Mouse (Mus musculus): ENCODE measurements at regions not wholly inside any gene's neighbourhood (a gene's known extent, or its start where the extent isn't known, plus 50 kb on each side); places are given as distances from the start of the nearest gene placed in this dataset.

DNA sequence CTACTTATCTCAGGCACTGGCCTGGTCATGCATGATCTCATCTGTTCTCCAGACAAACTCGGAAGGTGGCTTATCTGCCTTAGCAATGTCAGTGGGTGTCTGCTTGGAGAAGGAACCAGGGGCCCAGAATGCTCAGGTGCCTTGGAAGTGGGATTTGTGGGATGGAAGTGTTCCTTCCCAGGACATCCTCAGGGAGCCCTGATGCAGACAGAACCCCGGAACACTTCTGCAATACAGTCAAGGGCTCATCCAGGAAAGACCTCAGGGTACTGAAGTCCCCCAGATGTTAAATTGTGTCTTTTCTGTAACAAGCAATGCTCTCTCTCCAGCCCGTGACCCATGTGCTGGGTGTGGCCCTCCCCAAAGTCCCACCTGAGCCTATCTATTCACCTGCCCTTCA is 433.9 kb downstream of the Tbc1d22a start:
- Histone ChIP-seq H3K4me3 (no peak overlapping the region), H3K27ac (no peak overlapping the region)
- intact Hi-C loops (cut with DNase I) = no loop called here
- TF ChIP-seq CTCF (IDR thresholded peaks at IDR 0.05) = no peak
- no peak for DNase-seq

DNA sequence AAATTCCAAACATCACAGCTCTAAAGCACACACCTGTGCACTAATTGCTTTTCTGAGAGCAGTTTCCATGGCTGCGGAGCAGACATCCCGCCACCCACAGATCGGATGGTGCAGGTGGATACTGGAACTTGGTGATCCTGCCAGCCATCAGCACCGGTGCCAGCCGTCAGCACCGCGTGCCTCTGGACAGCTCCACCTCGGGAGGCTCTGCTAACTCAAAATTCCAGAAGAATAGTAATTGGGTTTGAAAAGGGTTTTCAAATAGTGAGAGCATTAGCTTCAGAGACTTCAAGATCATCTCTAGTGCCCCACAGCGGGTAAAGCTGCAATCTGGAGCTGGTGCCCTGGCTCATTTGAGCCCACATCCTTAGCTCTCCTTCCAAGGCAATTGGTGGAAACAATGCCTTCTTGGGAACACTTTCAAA is 458.8 kb downstream of the Tbc1d22a start:
- DNase-seq = no peak
- no peak overlapping the region for H3K4me3 ChIP-seq
- intact Hi-C loops (cut with DNase I) = no loop called here
- H3K27ac ChIP-seq = no peak overlapping the region
- TF ChIP-seq CTCF (IDR thresholded peaks at IDR 0.05) = no peak

DNA sequence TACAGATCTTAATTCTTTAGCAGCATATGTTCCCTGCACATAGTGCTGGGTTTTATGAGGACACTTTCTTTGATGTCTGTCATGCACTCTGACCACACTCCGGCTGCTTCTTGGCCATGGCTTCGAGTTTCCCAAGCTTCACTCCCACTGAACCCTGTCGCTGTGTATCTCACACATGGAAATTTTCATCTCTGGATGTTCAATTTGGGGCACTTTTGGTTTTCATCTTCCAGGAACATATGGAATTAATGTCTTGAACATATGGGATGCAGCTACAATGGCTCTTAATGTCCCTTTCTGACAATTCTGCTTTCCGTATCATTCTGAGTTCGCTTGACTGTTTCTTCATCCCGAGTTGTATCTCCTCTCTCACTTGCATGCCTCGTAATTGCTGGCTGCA is 462.8 kb downstream of the Tbc1d22a start:
- no peak for DNase-seq
- H3K27ac ChIP-seq = no peak overlapping the region
- intact Hi-C loops (cut with DNase I) = no loop called here
- no peak overlapping the region for H3K4me3 ChIP-seq
- TF ChIP-seq CTCF (IDR thresholded peaks at IDR 0.05) = no peak

DNA sequence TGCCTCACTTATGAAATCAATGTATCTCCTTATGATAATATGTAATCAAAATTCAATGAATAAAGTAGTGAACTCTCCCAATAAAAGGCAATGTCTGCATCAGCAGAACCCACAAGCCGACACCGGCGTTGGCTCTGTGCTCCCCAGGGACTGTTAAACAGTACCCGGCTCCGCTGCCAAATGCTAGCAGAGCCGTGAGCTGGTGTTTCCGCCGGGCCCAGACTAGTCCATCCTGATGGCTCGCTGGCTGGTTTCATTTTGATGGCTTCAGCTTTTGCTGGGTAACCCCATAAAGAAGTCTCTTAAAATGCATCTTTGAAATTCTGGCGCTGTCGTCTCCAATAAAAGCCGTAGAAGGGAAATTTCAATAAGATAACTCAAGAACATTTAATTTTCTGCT is 468.8 kb downstream of the Tbc1d22a start:
- intact Hi-C loops (cut with DNase I) = no loop called here
- Histone ChIP-seq H3K4me3 (no peak overlapping the region), H3K27ac (no peak overlapping the region)
- DNase-seq = no peak
- no peak for TF ChIP-seq CTCF (IDR thresholded peaks at IDR 0.05)

DNA sequence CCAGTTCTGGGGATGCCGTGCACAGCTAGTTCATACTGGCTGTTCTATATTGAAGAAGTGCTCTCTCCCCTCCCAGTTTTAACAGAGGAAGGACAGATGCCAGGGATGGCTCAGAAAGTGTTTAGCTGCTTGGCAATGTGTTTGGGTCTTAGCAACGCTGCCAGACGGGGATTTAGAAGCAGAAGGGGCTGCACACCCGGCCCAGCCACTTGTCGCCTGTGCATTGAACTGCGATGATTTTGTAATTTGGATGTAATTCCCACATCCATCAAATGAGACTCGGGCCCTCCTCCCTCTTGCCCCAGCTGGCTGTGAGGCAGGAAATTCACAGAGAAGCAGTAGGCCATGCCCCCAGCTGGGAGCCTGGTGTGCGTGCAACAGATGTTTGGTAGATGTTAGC is 475.4 kb downstream of the Tbc1d22a start:
- no peak overlapping the region for H3K27ac ChIP-seq
- TF ChIP-seq CTCF (IDR thresholded peaks at IDR 0.05) = no peak
- no peak for DNase-seq
- H3K4me3 ChIP-seq = no peak overlapping the region
- intact Hi-C loops (cut with DNase I) = no loop called here

DNA sequence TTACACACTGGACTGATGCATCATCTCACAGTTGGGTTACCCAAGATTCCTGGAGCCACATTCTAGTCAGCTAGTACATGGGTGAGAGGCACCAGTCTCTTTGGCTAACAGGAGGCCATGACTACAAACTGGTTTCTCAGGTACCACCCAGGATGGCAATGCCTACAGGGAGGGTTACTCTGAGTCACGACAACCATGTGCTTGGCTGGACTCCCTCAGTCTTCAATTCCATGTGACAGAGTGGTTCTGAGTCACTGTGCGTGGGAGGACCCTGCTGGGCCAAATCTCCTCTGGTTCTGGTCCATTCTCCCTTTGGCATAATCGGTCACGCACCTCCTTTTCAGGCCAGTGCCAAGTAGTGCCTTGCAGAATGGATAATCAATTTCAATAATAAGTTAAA is 482.5 kb downstream of the Tbc1d22a start:
- no peak for TF ChIP-seq CTCF (IDR thresholded peaks at IDR 0.05)
- intact Hi-C loops (cut with DNase I) = no loop called here
- Histone ChIP-seq H3K4me3 (no peak overlapping the region), H3K27ac (no peak overlapping the region)
- no peak for DNase-seq

DNA sequence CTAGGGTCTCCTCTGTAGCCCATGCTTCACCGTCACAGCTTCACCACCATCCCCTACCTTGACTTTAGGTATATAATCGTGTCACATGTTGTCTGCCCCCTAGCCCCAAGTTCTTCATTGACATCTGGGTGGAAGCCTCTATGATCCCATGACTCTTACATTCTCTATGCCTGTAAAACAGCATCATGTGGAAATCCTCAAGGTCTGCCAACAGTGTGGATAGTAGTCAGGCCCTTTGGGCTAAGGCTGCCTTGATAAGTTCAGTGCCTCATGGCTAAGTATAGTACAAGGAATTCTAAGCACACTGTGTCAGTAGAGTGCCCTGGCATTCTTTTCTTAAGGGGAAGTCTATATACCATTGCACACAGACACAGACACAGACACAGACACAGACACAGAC is 496.2 kb downstream of the Tbc1d22a start:
- TF ChIP-seq CTCF (IDR thresholded peaks at IDR 0.05) = no peak
- no peak overlapping the region for H3K27ac ChIP-seq
- DNase-seq = no peak
- intact Hi-C loops (cut with DNase I) = no loop called here
- H3K4me3 ChIP-seq = no peak overlapping the region

DNA sequence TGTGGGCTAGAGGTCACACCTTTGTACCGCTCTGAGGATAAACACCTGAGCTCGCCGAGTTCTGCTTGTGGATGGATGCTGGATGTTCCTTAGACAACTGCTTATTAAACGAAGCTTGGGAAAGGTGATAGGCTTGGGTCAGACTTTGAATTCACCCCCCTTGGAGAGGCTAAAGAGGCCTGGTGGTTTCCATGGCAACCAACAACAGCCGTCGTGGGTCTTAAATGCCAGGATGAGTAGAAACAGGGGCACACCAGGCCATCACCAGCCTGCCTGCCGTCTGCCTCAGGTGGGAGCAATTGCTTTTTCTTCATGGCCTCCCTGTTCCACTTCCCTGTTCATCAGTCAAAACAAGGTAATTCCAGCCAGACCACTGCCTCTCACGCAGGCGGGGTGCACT is 504.1 kb downstream of the Tbc1d22a start:
- DNase-seq = no peak
- intact Hi-C loops (cut with DNase I) = no loop called here
- no peak overlapping the region for H3K27ac ChIP-seq
- H3K4me3 ChIP-seq = no peak overlapping the region
- no peak for TF ChIP-seq CTCF (IDR thresholded peaks at IDR 0.05)

DNA sequence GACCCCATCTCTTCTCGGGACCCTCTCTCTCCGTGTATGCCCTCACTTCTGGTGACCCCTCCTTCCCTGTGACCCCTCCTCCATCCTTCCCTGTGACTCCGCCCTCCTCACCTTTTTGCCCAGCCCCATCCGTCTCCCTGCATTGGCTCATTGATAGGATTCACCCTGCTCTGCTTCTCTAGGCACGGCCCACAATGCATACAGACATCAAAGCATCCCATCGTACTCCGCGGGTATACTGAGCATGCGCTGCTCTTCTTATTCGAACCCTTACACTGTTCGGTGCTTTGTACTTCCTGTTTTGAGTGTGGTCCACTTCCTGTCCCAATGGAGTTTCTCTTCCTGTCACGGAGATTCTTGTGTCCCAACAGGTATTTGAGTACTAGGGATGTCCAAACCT is 504.8 kb downstream of the Tbc1d22a start:
- TF ChIP-seq CTCF (IDR thresholded peaks at IDR 0.05) = no peak
- Histone ChIP-seq H3K4me3 (no peak overlapping the region), H3K27ac (no peak overlapping the region)
- no peak for DNase-seq
- intact Hi-C loops (cut with DNase I) = no loop called here

DNA sequence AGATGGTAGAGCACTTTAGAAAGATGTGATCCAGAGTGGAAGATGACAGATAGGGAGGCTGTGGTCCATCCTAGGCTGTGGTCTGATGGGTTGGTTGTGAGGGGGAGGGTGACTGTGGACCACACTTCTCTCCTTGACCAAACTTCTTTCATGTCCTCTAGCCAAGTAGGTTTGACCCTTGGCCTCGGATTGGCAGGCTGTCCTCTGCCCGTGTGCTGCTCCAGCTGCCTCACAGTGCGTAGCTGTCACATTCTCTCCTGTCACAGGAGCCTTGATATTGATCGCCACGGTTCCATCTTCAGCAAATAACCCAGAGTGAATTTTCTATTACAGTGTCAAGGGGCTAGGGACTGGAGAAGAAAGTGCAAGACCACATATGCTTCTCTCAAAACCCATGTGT is 506.9 kb downstream of the Tbc1d22a start:
- Histone ChIP-seq H3K27ac (no peak overlapping the region), H3K4me3 (no peak overlapping the region)
- intact Hi-C loops (cut with DNase I) = no loop called here
- no peak for DNase-seq
- TF ChIP-seq CTCF (IDR thresholded peaks at IDR 0.05) = no peak

DNA sequence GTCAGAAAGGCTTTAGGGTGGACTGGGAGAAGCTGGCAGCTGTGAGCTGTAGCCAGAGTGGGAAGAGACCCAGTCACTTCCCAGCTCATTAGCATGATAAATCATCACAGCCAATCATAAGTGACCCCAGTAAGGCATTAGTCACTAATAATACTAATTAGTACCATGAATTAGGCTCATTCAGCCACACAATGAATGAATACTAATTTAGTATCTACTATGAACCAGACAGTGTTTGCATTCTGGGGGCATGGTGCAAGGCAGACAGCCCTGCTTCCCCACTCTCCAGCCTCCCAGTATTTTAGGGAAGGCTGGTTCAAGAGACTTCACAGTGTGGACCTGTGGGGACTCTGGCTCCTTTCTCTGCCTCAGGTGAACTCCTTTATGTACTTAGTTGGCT is 523.7 kb downstream of the Tbc1d22a start:
- no peak for DNase-seq
- no peak overlapping the region for H3K27ac ChIP-seq
- intact Hi-C loops (cut with DNase I) = no loop called here
- no peak overlapping the region for H3K4me3 ChIP-seq
- no peak for TF ChIP-seq CTCF (IDR thresholded peaks at IDR 0.05)

DNA sequence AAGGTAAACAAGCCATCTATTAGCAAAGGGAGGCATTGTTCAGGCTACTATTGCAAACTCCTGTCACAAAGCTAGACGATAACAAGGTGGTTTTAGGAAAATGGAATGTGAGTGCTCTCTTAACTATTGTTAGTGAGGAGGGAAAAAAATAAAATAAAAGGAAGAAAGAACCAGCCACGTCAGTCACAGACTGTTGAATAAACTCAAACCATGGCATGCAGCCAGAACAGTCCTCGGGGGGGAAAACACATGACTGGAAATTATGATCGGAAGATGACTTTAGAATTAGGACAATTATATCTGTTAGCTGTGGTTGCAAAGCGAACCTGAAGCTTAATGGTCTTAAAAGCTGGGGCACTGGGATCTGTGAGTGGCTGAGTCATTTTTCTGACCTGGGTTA is 524.1 kb downstream of the Tbc1d22a start:
- H3K27ac ChIP-seq = no peak overlapping the region
- DNase-seq = no peak
- intact Hi-C loops (cut with DNase I) = no loop called here
- H3K4me3 ChIP-seq = no peak overlapping the region
- no peak for TF ChIP-seq CTCF (IDR thresholded peaks at IDR 0.05)

DNA sequence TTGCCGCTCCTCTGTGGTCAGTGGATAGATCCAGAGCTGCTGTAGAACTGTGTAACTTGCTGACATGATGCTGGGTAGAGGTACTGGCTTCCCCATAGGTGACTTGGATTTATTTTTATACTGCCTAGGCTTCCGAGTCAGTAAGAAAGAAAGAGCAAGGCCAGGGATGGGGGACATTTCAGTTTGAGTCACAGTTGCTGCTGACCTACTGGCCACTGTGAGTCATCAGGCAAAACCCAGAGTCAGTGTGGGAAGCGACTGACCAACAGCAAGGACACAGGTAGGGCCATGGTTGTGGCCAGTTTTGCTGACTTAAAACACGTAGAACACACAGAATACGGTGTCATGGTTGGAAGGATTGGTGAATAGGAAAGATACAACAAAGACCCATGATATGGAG is 524.5 kb downstream of the Tbc1d22a start:
- intact Hi-C loops (cut with DNase I) = no loop called here
- TF ChIP-seq CTCF (IDR thresholded peaks at IDR 0.05) = no peak
- Histone ChIP-seq H3K4me3 (no peak overlapping the region), H3K27ac (no peak overlapping the region)
- no peak for DNase-seq

DNA sequence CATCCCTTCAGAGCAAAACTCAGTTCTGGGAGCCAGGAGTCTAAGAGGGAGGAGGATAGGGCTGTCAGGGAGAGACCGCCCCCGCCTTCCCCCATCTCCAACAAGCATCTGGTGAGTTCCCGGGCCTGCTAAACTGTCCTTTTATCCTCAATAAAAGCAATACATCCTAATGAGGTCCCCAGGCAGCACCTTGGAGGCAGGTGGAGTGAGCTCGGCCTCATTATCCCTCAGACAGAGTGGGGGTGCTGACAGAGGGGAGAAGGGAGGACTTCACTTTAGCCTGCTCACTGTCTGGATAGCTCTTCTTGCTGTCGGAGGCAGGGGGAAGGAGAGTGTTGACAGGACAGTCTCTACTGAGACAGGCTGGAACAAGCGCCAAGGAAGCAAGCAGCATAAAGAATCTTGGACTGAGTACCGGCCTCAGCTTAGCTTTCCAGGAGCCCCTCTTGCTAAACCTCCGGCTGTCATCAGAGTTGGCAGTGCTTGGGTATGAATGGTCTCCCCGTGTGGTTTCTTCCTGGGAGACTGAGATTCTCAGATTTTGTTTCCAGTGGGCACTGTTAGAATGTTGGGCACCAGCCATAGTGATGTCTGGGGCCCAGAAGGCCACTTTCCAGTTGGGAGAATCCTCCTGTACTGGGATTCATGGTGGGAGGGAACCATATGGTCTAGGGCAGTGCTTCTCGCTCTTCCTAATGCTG is 537.3 kb downstream of the Tbc1d22a start:
- no peak for DNase-seq
- H3K27ac ChIP-seq = no peak overlapping the region
- no peak for TF ChIP-seq CTCF (IDR thresholded peaks at IDR 0.05)
- intact Hi-C loops (cut with DNase I) = no loop called here
- no peak overlapping the region for H3K4me3 ChIP-seq
